Mouse (Mus musculus) CH12.LX (cell line): Measurements from ENCODE around the gene Ficd. TPM values are rescaled to one million over a fixed set of nuclear protein-coding genes. Genes with fewer than 3 reads are reported as not detected.

Experiments
- DNase-seq: peaks from one replicate; pipeline ENCODE4 v3.0.0-alpha.2; 2013; ENCODE audit errors: extremely low read depth
- H3K27ac ChIP-seq: 2 replicates; pipeline ENCODE4 v1.5.1; 2012; ENCODE audit warnings: low read depth, mild to moderate bottlenecking, control low read depth, moderate library complexity; ENCODE audit not compliant: insufficient read depth
- H3K27me3 ChIP-seq: replicated peaks from 2 replicates; pipeline ENCODE3; 2012; ENCODE audit warnings: inconsistent platforms
- H3K36me3 ChIP-seq, 2 experiments: replicated peaks in 1 of 2; 2 replicates each; pipeline versions ENCODE3 to v1.6.1; 2012; ENCODE audit warnings: inconsistent platforms in 1 of 2, low read length in 1 of 2, mild to moderate bottlenecking in 1 of 2, mixed read lengths in 1 of 2, moderate library complexity in 1 of 2; ENCODE audit not compliant: control insufficient read depth in 1 of 2, insufficient read depth in 1 of 2
- H3K4me1 ChIP-seq, 2 experiments: 2 replicates each; pipeline ENCODE4 v1.6.1; 2012; ENCODE audit warnings: inconsistent platforms in 1 of 2, moderate library complexity in 1 of 2; ENCODE audit not compliant: insufficient read depth in 2 of 2, control insufficient read depth in 1 of 2
- H3K4me2 ChIP-seq: 2 replicates; pipeline ENCODE4 v1.6.1; 2012; ENCODE audit warnings: low read depth, mild to moderate bottlenecking, control low read depth; ENCODE audit not compliant: poor library complexity, insufficient read depth, severe bottlenecking
- H3K4me3 ChIP-seq, 3 experiments: fragments of 150-350 bp in 1 of 3; sonication (generic) in 1 of 3; replicated peaks in 1 of 3; 2 replicates each; pipeline versions ENCODE3 to v1.5.1; 2011 to 2012; ENCODE audit warnings: low read depth in 2 of 3, low read length in 2 of 3, mild to moderate bottlenecking in 2 of 3, moderate library complexity in 2 of 3, control low read depth in 1 of 3, improper control_type of control experiment in 1 of 3, inconsistent platforms in 1 of 3, mixed read lengths in 1 of 3; ENCODE audit not compliant: poor library complexity in 1 of 3
- H3K79me2 ChIP-seq: replicated peaks from 2 replicates; pipeline ENCODE4 v1.6.1; 2012; ENCODE audit warnings: mild to moderate bottlenecking, moderate library complexity; ENCODE audit not compliant: control insufficient read depth, poor library complexity, insufficient read depth, severe bottlenecking; ENCODE audit errors: extremely low read depth
- H3K9ac ChIP-seq: 2 replicates; pipeline ENCODE4 v1.6.1; 2012; ENCODE audit warnings: low read depth, mild to moderate bottlenecking, control low read depth, moderate library complexity; ENCODE audit not compliant: insufficient read depth
- H3K9me3 ChIP-seq: replicated peaks from 2 replicates; pipeline ENCODE3; 2012; ENCODE audit warnings: low read length, inconsistent platforms, mixed read lengths
- BHLHE40 ChIP-seq: IDR thresholded peaks from 2 replicates; pipeline ENCODE4 v1.6.1; 2011; ENCODE audit warnings: mild to moderate bottlenecking, low read depth, low read length, improper control_type of control experiment
- CHD1 ChIP-seq: IDR thresholded peaks from 2 replicates; pipeline ENCODE4 v1.6.1; 2012; ENCODE audit warnings: low read depth, low read length, improper control_type of control experiment, inconsistent platforms
- CTCF ChIP-seq, 2 experiments: IDR thresholded peaks in 1 of 2; conservative IDR thresholded peaks in 1 of 2; 2 replicates each; pipeline ENCODE4 v1.5.1; 2011 to 2012; ENCODE audit warnings: low read depth in 2 of 2, low read length in 2 of 2, improper control_type of control experiment in 1 of 2, inconsistent platforms in 1 of 2, mild to moderate bottlenecking in 1 of 2, moderate library complexity in 1 of 2
- E2F4 ChIP-seq: IDR thresholded peaks from 2 replicates; pipeline ENCODE4 v1.6.1; 2011; ENCODE audit warnings: low read depth, low read length, improper control_type of control experiment; ENCODE audit not compliant: insufficient replicate concordance
- ELF1 ChIP-seq: IDR thresholded peaks from 2 replicates; pipeline ENCODE4 v1.6.1; 2014; ENCODE audit warnings: low read depth, mild to moderate bottlenecking, inconsistent platforms, low read length, improper control_type of control experiment
- EP300 ChIP-seq: IDR thresholded peaks from 2 replicates; pipeline ENCODE4 v1.6.1; 2011; ENCODE audit warnings: low read length, improper control_type of control experiment
- ETS1 ChIP-seq: conservative IDR thresholded peaks from 2 replicates; pipeline ENCODE4 v1.6.1; 2012; ENCODE audit warnings: low read depth, mild to moderate bottlenecking, inconsistent platforms, low read length, improper control_type of control experiment, moderate library complexity
- GABPA ChIP-seq: IDR thresholded peaks from 2 replicates; pipeline ENCODE4 v1.6.1; 2012; ENCODE audit warnings: low read depth, low read length, improper control_type of control experiment, inconsistent platforms; ENCODE audit not compliant: insufficient replicate concordance
- HCFC1 ChIP-seq: IDR thresholded peaks from 2 replicates; pipeline ENCODE4 v1.6.1; 2012; ENCODE audit warnings: low read depth, mild to moderate bottlenecking, inconsistent platforms, low read length, improper control_type of control experiment
- IRF4 ChIP-seq: IDR thresholded peaks from 2 replicates; pipeline ENCODE4 v1.6.1; 2014; ENCODE audit warnings: low read depth, mild to moderate bottlenecking, inconsistent platforms, low read length, improper control_type of control experiment
- JUND ChIP-seq: conservative IDR thresholded peaks from 2 replicates; pipeline ENCODE4 v1.6.1; 2011; ENCODE audit warnings: low read depth, low read length, improper control_type of control experiment
- MAX ChIP-seq: IDR thresholded peaks from 2 replicates; pipeline ENCODE4 v1.6.1; 2011; ENCODE audit warnings: low read length, improper control_type of control experiment
- MEF2A ChIP-seq: IDR thresholded peaks from 2 replicates; pipeline ENCODE4 v1.6.1; 2014; ENCODE audit warnings: low read depth, mild to moderate bottlenecking, inconsistent platforms, low read length, improper control_type of control experiment, borderline replicate concordance
- MXI1 ChIP-seq: IDR thresholded peaks from 2 replicates; pipeline ENCODE4 v1.6.1; 2011; ENCODE audit warnings: mild to moderate bottlenecking, low read depth, low read length, improper control_type of control experiment
- MYC ChIP-seq: IDR thresholded peaks from 2 replicates; pipeline ENCODE4 v1.6.1; 2011; ENCODE audit warnings: low read depth, mild to moderate bottlenecking, improper control_type of control experiment, low read length
- NELFE ChIP-seq: IDR thresholded peaks from 2 replicates; pipeline ENCODE4 v1.6.1; 2011; ENCODE audit warnings: low read depth, low read length, improper control_type of control experiment
- PAX5 ChIP-seq: IDR thresholded peaks from 2 replicates; pipeline ENCODE4 v1.6.1; 2012; ENCODE audit warnings: low read length, inconsistent platforms, mixed read lengths
- POLR2A ChIP-seq: IDR thresholded peaks from 2 replicates; pipeline ENCODE4 v1.6.1; 2011; ENCODE audit warnings: low read depth, mild to moderate bottlenecking, improper control_type of control experiment, low read length
- POLR2AphosphoS2 ChIP-seq: IDR thresholded peaks from 2 replicates; pipeline ENCODE4 v1.6.1; 2011; ENCODE audit warnings: low read depth, low read length, improper control_type of control experiment
- RAD21 ChIP-seq: IDR thresholded peaks from 2 replicates; pipeline ENCODE4 v1.6.1; 2011; ENCODE audit warnings: low read depth, mild to moderate bottlenecking, low read length, improper control_type of control experiment, moderate library complexity
- SIN3A ChIP-seq: IDR thresholded peaks from 2 replicates; pipeline ENCODE4 v1.6.1; 2012; ENCODE audit warnings: low read length, improper control_type of control experiment, inconsistent platforms
- SMC3 ChIP-seq: IDR thresholded peaks from 2 replicates; pipeline ENCODE4 v1.6.1; 2011; ENCODE audit warnings: low read depth, low read length, improper control_type of control experiment
- TBP ChIP-seq: conservative IDR thresholded peaks from 2 replicates; pipeline ENCODE4 v1.6.1; 2011; ENCODE audit warnings: low read depth, low read length, improper control_type of control experiment
- ZC3H11A ChIP-seq: IDR thresholded peaks from 2 replicates; pipeline ENCODE4 v1.6.1; 2012; ENCODE audit warnings: low read depth, mild to moderate bottlenecking, inconsistent platforms, low read length, improper control_type of control experiment
- ZKSCAN1 ChIP-seq: IDR thresholded peaks from 2 replicates; pipeline ENCODE4 v1.6.1; 2012; ENCODE audit warnings: low read depth, inconsistent platforms, low read length, improper control_type of control experiment, borderline replicate concordance
- ZNF384 ChIP-seq: IDR thresholded peaks from 2 replicates; pipeline ENCODE4 v1.6.1; 2012; ENCODE audit warnings: low read depth, low read length, improper control_type of control experiment, inconsistent platforms
- dilution Hi-C: fragments of 300-500 bp; cut with MboI; formaldehyde crosslinking; loops from 2 replicates; pipeline ENCODE4 v1.14.3; 2020; ENCODE audit warnings: low sequenced_read_pairs; ENCODE audit not compliant: extremely low pct_unique_long_range_greater_than_20kb, extremely low pct_ligation_motif_present
- in situ Hi-C: fragments of 300-500 bp; cut with MboI; formaldehyde crosslinking; loops from 3 replicates; pipeline ENCODE4 v1.14.3; 2019; ENCODE audit warnings: low sequenced_read_pairs, low pct_ligation_motif_present, low pct_unique_long_range_greater_than_20kb, mixed read lengths
- polyA plus RNA-seq: library from polyadenylated mRNA; unstranded; fragments of >175 nt; gene quantifications from 2 replicates; pipeline ENCODE4 v1.2.1, GENCODE M21; 2012; ENCODE audit warnings: low read depth; ENCODE audit not compliant: insufficient read length
- total RNA-seq, 2 experiments: library from RNA; depleted of rRNA; stranded (reverse); fragments of 300-350 nt in 1 of 2; fragments of >200 nt in 1 of 2; gene quantifications; 2 replicates each; pipeline ENCODE4 v1.2.3; 2012 to 2014

The Ficd gene
- total and polyA plus RNA-seq, 3 experiments, result 2.4 to 2.5 (median 2.4) TPM

DNA sequence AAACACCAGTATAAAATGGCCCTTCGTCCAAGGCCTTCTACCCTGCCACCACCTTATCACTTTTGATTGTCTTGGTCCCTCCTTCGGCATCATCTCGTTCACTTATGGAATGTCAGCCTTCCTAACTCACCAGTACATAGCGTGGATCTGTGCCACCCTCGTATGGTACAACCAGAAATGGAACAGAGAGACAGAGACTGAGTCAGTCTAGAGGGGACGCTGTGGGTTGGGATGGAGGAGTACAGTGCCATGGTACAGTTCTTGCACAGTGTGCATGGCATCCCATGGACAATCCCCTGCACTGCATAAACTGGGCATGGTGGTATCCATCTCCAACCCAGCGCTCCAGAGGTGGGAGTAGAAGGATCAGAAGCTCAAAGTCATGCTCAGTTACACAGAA is 6.9 kb upstream of the Ficd start:
- Histone ChIP-seq H3K4me1 (peaks cover 3% of the 10 kb centered on the region in 2 experiments; a peak in 3 of 4 replicates), H3K27ac (no peak overlapping the region), H3K9me3 (peaks cover 5% of the 10 kb centered on the region), H3K79me2 (no peaks in the 10 kb centered on the region), H3K9ac (no peak overlapping the region), H3K4me2 (no peak overlapping the region), H3K27me3 (peaks cover 65% of the 10 kb centered on the region), H3K4me3 (no peak overlapping the region), H3K36me3 (no peaks in the 10 kb centered on the region)
- in situ Hi-C loops (loop anchor here (5.0 kb wide), 1 partner anchor 256 kb away; no protein-coding TSS in a partner anchor), dilution Hi-C loops (no loop called here)
- DNase-seq, result no peak
- TF ChIP-seq E2F4 (no peak), CHD1 (no peak), ZNF384 (no peak), BHLHE40 (no peak), SMC3 (no peak), ZKSCAN1 (no peak), CTCF (conservative IDR thresholded peaks at IDR 0.05 in 1 of 2, IDR thresholded peaks at IDR 0.05 in 1 of 2; ENCODE audit: low read depth in 2 of 2, low read length in 2 of 2) (no peak), PAX5 (no peak), ZC3H11A (no peak), MXI1 (no peak), GABPA (no peak), JUND (no peak), MYC (no peak), IRF4 (no peak), HCFC1 (no peak), ETS1 (no peak), NELFE (no peak), ELF1 (no peak), TBP (no peak)

DNA sequence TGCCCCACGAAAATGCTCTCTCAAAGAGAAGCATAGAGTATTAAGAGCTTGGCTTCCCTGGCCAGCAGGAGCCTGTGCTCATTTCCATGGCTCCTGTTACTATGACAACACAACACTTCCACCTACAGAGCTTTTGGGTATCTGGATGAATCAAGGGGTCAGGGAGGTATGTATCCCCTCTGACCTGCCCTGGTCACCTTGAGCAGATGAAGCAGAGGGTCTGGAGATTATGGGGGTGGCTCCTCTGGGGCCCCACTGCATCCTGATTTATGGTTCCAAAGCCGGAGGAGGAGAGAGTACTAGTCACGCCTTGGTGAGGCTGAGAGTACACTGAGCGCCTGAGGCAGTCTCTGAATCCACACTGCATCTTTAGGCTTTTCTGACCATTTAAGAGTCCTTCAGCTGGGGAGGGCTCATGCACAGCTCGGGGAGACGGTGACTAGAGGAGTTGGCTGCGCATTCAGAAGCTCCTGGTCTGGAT is 4.9 kb upstream of the Ficd start:
- H3K79me2 ChIP-seq, result no peaks in the 10 kb centered on the region
- no peak for DNase-seq
- H3K36me3 ChIP-seq, result no peaks in the 10 kb centered on the region
- dilution Hi-C loops, result no loop called here
- H3K27ac ChIP-seq, result no peak overlapping the region
- peaks cover 54% of the 10 kb centered on the region for H3K27me3 ChIP-seq
- in situ Hi-C loops, result loop anchor here (5.0 kb wide), 2 partner anchors 143 to 368 kb away; no protein-coding TSS in a partner anchor
- H3K4me2 ChIP-seq, result no peak overlapping the region
- no peak overlapping the region for H3K4me3 ChIP-seq
- peaks cover 2 to 9% of the 10 kb centered on the region in 2 experiments; a peak in 3 of 4 replicates for H3K4me1 ChIP-seq
- no peak overlapping the region for H3K9ac ChIP-seq
- no peak for TF ChIP-seq EP300
- TF ChIP-seq RAD21, result no peak
- no peak for TF ChIP-seq ZKSCAN1
- no peak for TF ChIP-seq SMC3
- no peak for TF ChIP-seq ZC3H11A
- no peak for TF ChIP-seq POLR2A
- no peak for TF ChIP-seq PAX5
- no peak for TF ChIP-seq POLR2AphosphoS2
- TF ChIP-seq MAX, result no peak
- no peak for TF ChIP-seq NELFE
- no peak for TF ChIP-seq E2F4
- no peak for TF ChIP-seq ZNF384
- no peak for TF ChIP-seq GABPA
- no peak for TF ChIP-seq SIN3A
- no peak for TF ChIP-seq BHLHE40
- TF ChIP-seq MEF2A, result no peak
- H3K9me3 ChIP-seq, result peaks cover 5% of the 10 kb centered on the region
